Mouse (Mus musculus): ENCODE measurements around the gene Rps6kb1. TPM values are rescaled to one million over a fixed set of nuclear protein-coding genes. Genes with fewer than 3 reads are reported as not detected.
A peak's percentile ranks its signal among the peaks of the same experiment; 100 is the strongest.

The Rps6kb1 gene
- polyA plus RNA-seq, 1 experiment from 2014 or later, result 50.7 TPM

DNA sequence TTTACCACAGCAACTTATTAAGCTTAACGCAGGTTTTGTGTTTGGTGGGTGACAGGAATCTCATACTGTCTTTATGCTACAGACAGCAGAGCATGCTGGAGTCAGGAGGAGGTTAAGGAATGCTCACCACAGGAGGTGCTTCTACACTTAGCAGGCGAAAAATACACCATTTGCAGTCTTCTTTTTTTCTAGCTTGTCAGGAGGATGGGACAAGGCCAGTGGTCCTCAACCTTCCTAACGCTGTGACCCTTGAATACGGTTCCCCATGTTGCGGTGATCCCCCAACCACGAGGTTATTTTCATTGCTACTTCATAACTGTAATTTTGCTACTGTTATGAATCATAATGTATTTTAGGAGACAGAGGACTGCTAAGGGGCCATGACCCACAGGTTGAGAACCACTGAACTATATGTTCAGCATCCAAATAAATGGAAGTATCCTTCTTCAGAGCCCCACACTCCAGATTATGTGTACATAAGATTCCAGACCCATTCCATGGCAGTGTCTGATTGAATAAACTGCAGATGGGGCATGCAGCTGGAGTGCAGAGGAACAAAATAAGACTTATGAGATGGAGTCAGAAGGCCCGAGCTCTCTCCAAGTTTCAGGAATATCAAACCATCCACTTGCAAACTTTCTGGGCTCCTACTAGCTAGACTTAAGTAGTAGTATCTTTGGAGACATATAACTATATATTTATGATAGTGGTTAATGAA, 38.1 kb upstream of the Rps6kb1 start:
- H3K4me1 ChIP-seq (replicated peaks; ENCODE audit: control insufficient read depth, insufficient read depth, low read length), result peaks cover 16% of the 10 kb centered on the region
- H3K4me2 ChIP-seq (ENCODE audit: low read length), result no peak overlapping the region
- H3K9me3 ChIP-seq (ENCODE audit: control insufficient read depth, low read length), result no peaks in the 10 kb centered on the region
- ATAC-seq (replicated peaks; ENCODE audit: low FRiP score, low TSS enrichment, low read depth), result no peak
- H3K9ac ChIP-seq (ENCODE audit: low read length), result no peak overlapping the region
- WGBS, result 85% methylated on average over 7 of the region's 7 CpGs
- H3K36me3 ChIP-seq (ENCODE audit: control insufficient read depth, insufficient read depth, low read length), result peaks cover 5% of the 10 kb centered on the region
- no peaks in the 10 kb centered on the region for H3K27me3 ChIP-seq (replicated peaks; ENCODE audit: control insufficient read depth, insufficient read depth, low read length)
- H3K27ac ChIP-seq (ENCODE audit: low read depth), result peak overlapping the region; percentile 78
- H3K4me3 ChIP-seq (ENCODE audit: low read depth, low read length), result no peak overlapping the region
- no peak for DNase-seq (ENCODE audit: low spot score)

DNA sequence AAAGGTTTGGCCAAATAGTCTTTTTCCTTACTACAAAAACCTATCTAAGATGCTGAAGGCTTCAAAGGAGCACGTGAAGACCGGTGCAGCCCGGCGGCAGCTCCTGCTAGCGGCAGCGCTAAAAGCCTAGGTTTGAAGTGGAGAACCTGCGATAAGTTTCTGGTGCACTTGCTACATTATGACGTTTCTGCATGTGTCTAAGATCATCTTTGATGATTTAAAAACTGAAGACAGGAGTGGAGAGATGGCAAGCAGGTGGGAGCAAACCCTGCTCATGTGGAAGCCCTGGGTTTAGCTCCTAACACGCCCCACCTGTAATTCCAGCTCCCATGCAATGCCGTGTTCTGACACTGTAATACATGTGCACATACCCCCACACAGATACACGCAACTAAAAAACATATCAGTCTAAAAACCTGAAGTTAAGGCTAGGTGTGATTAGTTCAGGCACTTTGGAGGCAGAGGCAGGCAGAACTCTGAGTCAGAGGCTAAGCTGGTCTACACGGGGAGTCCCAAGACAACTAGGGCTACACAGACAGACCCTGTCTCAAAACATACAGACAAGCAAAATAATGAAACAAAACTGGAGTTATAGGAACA, 37.4 kb upstream of the Rps6kb1 start:
- no peaks in the 10 kb centered on the region for H3K27me3 ChIP-seq (replicated peaks; ENCODE audit: control insufficient read depth, insufficient read depth, low read length)
- no peak for DNase-seq (ENCODE audit: low spot score)

DNA sequence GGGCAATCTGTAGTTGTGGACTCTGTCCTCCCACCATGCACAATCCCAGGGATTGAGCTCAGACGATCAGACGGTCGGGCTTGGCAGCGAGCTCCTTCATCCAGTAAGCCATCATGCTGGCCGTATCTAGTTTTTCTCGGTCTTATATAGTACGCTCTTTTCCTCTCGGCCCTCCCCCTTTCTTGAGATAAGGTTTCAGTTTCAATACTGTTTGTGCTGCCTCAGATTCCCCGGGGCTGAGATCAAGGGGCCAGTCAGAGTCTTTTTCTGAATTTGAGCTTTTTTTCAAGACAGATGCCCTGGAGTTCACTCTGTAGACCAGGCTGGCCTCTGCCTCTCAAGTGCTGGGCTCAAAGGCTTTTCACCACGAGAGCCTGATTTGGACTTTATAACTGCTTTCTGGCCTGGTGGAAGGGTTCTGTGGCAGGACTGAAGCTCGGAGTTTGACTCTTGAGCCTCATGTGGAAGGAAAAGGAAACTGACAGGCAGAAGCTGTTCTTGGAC, 36.7 kb upstream of the Rps6kb1 start:
- no peak overlapping the region for H3K4me3 ChIP-seq (ENCODE audit: low read depth, low read length)
- 52% methylated on average over 11 of the region's 11 CpGs for WGBS
- H3K4me2 ChIP-seq (ENCODE audit: low read length), result peak overlapping the region; percentile 11; the same call in 1 of the 2 replicates
- peaks cover 20% of the 10 kb centered on the region for H3K4me1 ChIP-seq (replicated peaks; ENCODE audit: control insufficient read depth, insufficient read depth, low read length)
- no peaks in the 10 kb centered on the region for H3K9me3 ChIP-seq (ENCODE audit: control insufficient read depth, low read length)
- H3K27ac ChIP-seq (ENCODE audit: low read depth), result peak overlapping the region; percentile 78
- no peak overlapping the region for H3K9ac ChIP-seq (ENCODE audit: low read length)
- H3K27me3 ChIP-seq (replicated peaks; ENCODE audit: control insufficient read depth, insufficient read depth, low read length), result no peaks in the 10 kb centered on the region
- H3K36me3 ChIP-seq (ENCODE audit: control insufficient read depth, insufficient read depth, low read length), result peaks cover 5% of the 10 kb centered on the region
- ATAC-seq (replicated peaks; ENCODE audit: low FRiP score, low TSS enrichment, low read depth) (peak; percentile 45), DNase-seq (ENCODE audit: low spot score) (no peak)

More for the DNA sequence above, 37.4 kb upstream of the Rps6kb1 start:
- no peak for ATAC-seq (replicated peaks; ENCODE audit: low FRiP score, low TSS enrichment, low read depth)
- Histone ChIP-seq H3K9ac (ENCODE audit: low read length) (no peak overlapping the region), H3K9me3 (ENCODE audit: control insufficient read depth, low read length) (no peaks in the 10 kb centered on the region), H3K27ac (ENCODE audit: low read depth) (peak overlapping the region; percentile 78), H3K4me3 (ENCODE audit: low read depth, low read length) (no peak overlapping the region), H3K36me3 (ENCODE audit: control insufficient read depth, insufficient read depth, low read length) (peaks cover 5% of the 10 kb centered on the region), H3K4me2 (ENCODE audit: low read length) (peak overlapping the region; percentile 11; the same call in 1 of the 2 replicates), H3K4me1 (replicated peaks; ENCODE audit: control insufficient read depth, insufficient read depth, low read length) (peaks cover 16% of the 10 kb centered on the region)
- 88% methylated on average over 12 of the region's 12 CpGs for WGBS

DNA sequence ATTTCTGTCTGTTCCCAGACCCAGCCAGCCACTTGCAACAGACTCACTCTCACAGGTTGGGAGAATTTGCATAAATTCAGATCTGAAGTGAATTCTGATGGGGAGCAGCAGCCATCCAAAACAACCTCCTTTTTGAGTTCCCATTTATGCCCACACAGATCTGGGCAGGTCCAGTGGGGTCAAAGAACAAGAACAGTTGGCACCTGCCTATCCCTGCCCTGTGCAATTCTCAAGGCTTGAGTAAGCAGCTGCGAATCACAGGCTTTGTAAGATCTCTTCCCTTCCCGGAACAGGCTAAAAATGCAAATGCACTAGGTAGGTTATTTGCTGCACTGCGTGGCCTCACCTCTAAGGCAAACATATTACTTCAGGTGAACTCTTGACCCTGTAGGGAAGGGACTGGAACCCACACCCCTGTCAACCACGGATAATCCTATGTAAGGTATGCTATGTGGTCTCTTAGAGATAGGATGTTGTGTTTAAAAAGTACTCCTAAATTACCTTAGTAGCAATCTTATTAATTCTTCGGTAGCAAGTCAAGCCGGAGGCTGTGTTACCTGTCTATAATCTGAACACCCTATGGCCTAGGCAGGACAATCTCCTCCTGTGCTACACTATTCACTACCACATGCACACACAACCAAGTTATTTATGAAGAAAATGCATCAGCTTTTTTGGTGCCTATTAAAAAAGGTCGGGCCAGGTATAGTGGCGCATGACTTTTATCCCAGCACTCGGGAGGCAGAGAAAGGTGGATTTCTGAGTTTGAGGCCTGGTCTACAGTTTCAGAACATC, 35.9 kb upstream of the Rps6kb1 start:
- 77% methylated on average over 9 of the region's 9 CpGs for WGBS
- H3K4me2 ChIP-seq (ENCODE audit: low read length), result 0 out of 2 replicates have a peak overlapping the region, but pooled peaks have one; percentile 2
- H3K4me1 ChIP-seq (replicated peaks; ENCODE audit: control insufficient read depth, insufficient read depth, low read length), result peaks cover 19% of the 10 kb centered on the region

DNA sequence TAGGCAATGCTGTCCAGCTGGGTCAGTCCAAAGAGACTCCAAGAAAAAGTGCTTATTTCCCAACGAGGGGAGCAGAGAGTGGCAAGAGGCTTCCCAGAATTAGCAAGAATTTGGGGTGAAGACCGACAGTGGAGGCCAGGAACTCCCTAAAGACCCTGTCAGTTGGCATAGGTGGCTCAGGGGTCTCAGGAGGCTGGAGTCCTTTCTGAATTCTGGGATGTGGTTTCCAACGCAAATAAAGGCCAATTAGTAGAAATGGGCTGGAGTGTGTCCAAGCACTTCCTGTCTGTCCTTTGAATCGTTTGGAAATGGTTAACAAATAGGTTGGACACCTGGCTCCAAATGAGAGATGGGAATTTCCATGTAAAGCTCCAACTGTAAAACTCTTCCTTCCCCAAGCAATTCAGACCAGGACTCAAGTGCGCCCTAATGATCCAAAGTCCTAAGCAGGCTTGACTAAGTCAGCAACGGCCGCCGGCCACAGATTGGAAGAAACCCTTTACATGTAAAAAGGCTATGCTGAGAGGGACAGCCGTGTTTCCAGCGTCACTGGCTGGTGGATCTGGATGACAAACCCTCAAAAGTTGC, 35.2 kb upstream of the Rps6kb1 start:
- DNase-seq (ENCODE audit: low spot score), result no peak
- no peak overlapping the region for H3K4me3 ChIP-seq (ENCODE audit: low read depth, low read length)
- H3K4me1 ChIP-seq (replicated peaks; ENCODE audit: control insufficient read depth, insufficient read depth, low read length), result peaks cover 16% of the 10 kb centered on the region
- H3K9me3 ChIP-seq (ENCODE audit: control insufficient read depth, low read length), result no peaks in the 10 kb centered on the region
- 74% methylated on average over 10 of the region's 10 CpGs for WGBS
- no peak overlapping the region for H3K9ac ChIP-seq (ENCODE audit: low read length)
- no peaks in the 10 kb centered on the region for H3K27me3 ChIP-seq (replicated peaks; ENCODE audit: control insufficient read depth, insufficient read depth, low read length)
- peaks cover 5% of the 10 kb centered on the region for H3K36me3 ChIP-seq (ENCODE audit: control insufficient read depth, insufficient read depth, low read length)
- no peak for ATAC-seq (replicated peaks; ENCODE audit: low FRiP score, low TSS enrichment, low read depth)
- H3K4me2 ChIP-seq (ENCODE audit: low read length), result 0 out of 2 replicates have a peak overlapping the region, but pooled peaks have one; percentile 2
- peak overlapping the region; percentile 78 for H3K27ac ChIP-seq (ENCODE audit: low read depth)

More for the DNA sequence above, 35.9 kb upstream of the Rps6kb1 start:
- ATAC-seq (replicated peaks; ENCODE audit: low FRiP score, low TSS enrichment, low read depth) (peak; percentile 71), DNase-seq (ENCODE audit: low spot score) (no peak)
- Histone ChIP-seq H3K9me3 (ENCODE audit: control insufficient read depth, low read length) (no peaks in the 10 kb centered on the region), H3K4me3 (ENCODE audit: low read depth, low read length) (no peak overlapping the region), H3K9ac (ENCODE audit: low read length) (no peak overlapping the region), H3K27ac (ENCODE audit: low read depth) (peak overlapping the region; percentile 78), H3K36me3 (ENCODE audit: control insufficient read depth, insufficient read depth, low read length) (peaks cover 5% of the 10 kb centered on the region), H3K27me3 (replicated peaks; ENCODE audit: control insufficient read depth, insufficient read depth, low read length) (no peaks in the 10 kb centered on the region)

DNA sequence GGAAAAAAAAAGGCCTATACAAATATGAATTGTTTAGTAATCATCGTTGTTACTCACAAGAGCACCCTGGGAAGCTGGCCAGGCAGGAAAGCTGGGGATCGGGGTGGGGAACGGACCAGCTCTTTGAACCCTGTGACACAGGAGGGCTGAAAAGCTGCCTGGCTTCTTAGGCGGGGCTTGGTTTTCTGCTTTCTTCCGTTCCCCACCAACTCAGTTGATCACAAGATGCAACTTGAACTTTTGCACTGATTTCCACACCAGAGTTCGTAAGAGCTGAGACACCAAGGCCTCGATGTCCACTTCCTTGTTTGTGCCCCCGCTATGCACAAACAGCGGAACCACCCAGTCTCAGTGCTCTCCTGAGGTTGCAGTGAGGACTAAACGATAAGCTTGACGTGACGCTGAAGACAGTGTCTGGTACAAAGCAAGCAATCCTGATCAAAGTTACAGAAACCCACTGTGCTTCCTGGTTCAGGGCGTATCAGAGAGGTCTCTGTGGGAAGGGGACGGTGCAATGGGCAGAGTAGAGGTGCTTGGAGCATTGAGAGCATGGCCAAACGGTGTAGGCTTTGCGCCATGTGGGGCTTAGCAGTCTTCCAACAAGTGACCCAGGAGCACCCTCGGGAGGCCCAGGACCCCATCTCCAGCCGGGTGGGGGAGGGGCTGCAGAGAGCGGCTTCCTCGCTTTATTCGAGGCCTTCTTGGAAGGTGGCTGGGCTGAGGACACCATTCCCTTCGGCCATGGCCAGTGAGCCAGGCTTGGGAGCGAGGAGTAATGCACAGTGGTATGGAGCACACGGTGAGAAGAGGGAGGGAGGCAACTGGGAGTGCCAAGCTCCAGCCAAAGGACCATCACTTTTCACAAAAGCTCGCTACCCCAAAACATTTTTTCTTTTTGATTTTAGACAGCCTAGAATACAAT, 34.5 kb upstream of the Rps6kb1 start:
- 66% methylated on average over 25 of the region's 25 CpGs for WGBS
- no peak; the same call in 1 of the 2 replicates for ATAC-seq (replicated peaks; ENCODE audit: low FRiP score, low TSS enrichment, low read depth)

DNA sequence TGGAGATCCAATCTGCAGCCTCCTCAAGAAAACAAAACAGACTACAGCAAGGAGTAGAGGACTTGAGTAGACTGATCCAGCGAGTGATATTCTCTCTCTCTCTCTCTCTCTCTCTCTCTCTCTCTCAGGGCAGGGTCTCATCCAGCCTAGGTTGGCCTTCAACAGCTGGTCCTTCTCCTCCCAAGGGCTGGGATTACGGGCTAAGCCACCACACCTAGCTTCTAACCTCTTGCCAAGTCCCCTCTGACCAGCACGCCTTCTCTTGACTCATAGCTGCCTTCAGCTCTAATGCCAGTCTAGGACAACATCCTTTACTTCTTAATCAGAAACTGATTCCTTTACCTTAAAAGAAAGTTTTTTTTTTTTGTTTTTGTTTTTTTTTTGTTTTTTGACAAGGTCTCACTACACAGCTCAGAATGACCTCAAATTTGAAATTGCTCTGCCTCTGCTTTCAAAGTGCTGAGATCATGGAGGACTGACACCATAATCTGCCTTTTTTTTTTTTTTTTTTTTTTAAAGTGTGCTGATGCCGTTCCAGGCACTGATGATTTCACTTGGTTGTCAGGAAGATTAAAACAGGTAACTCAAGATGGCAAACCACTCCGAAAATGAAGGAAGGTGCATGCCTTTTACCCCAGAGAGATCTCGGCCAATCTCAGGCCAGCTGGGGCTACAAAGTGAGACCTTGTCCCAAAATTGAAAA, 33.7 kb upstream of the Rps6kb1 start:
- Histone ChIP-seq H3K27me3 (replicated peaks; ENCODE audit: control insufficient read depth, insufficient read depth, low read length) (no peaks in the 10 kb centered on the region), H3K9me3 (ENCODE audit: control insufficient read depth, low read length) (no peaks in the 10 kb centered on the region), H3K36me3 (ENCODE audit: control insufficient read depth, insufficient read depth, low read length) (peaks cover 5% of the 10 kb centered on the region; the same call in 1 of the 2 replicates), H3K4me2 (ENCODE audit: low read length) (no peak overlapping the region), H3K4me3 (ENCODE audit: low read depth, low read length) (no peak overlapping the region), H3K9ac (ENCODE audit: low read length) (no peak overlapping the region), H3K27ac (ENCODE audit: low read depth) (peak overlapping the region; percentile 78), H3K4me1 (replicated peaks; ENCODE audit: control insufficient read depth, insufficient read depth, low read length) (peaks cover 16% of the 10 kb centered on the region)
- ATAC-seq (replicated peaks; ENCODE audit: low FRiP score, low TSS enrichment, low read depth) (no peak), DNase-seq (ENCODE audit: low spot score) (no peak)
- 77% methylated on average over 6 of the region's 6 CpGs for WGBS

More for the DNA sequence above, 34.5 kb upstream of the Rps6kb1 start:
- peaks cover 16% of the 10 kb centered on the region for H3K4me1 ChIP-seq (replicated peaks; ENCODE audit: control insufficient read depth, insufficient read depth, low read length)
- no peaks in the 10 kb centered on the region for H3K27me3 ChIP-seq (replicated peaks; ENCODE audit: control insufficient read depth, insufficient read depth, low read length)
- H3K9me3 ChIP-seq (ENCODE audit: control insufficient read depth, low read length), result no peaks in the 10 kb centered on the region
- peak overlapping the region; percentile 78 for H3K27ac ChIP-seq (ENCODE audit: low read depth)
- H3K4me2 ChIP-seq (ENCODE audit: low read length), result no peak overlapping the region
- no peak overlapping the region for H3K9ac ChIP-seq (ENCODE audit: low read length)
- no peak overlapping the region for H3K4me3 ChIP-seq (ENCODE audit: low read depth, low read length)
- peaks cover 5% of the 10 kb centered on the region; the same call in 1 of the 2 replicates for H3K36me3 ChIP-seq (ENCODE audit: control insufficient read depth, insufficient read depth, low read length)
- DNase-seq (ENCODE audit: low spot score), result no peak
